Mouse (Mus musculus): ENCODE measurements around the gene Arf5. TPM values are rescaled to one million over a fixed set of nuclear protein-coding genes. Genes with fewer than 3 reads are reported as not detected.

The Arf5 gene
- polyA plus RNA-seq (2012; fragmentation: generic; extraction: Trizol) = 100 to 1,000 TPM; 151 to 270 TPM

GRCm38 (mm10) chr6:28423313-28423712 is at the start of gene Arf5:
TSS of gene Arf5 (plus strand) at chr6:28423560.

GRCm38 (mm10) chr6:28397681-28398203 is 25.6 kb upstream of the Arf5 start, which contains the start of gene Zfp800:
TSS of gene Zfp800 (minus strand) at chr6:28398005.

GRCm38 (mm10) chr6:28427096-28427839 is 3.9 kb downstream of the Arf5 start, which contains the start of gene Fscn3:
TSS of gene Fscn3 (plus strand) at chr6:28427789.

GRCm38 (mm10) chr6:28428290-28428689 is 4.9 kb downstream of the Arf5 start, which contains the start of gene Gcc1:
TSS of gene Gcc1 (minus strand) at chr6:28428390.

GRCm38 (mm10) chr6:28449253-28449652 is 25.9 kb downstream of the Arf5 start, which contains the start of gene Pax4:
TSS of gene Pax4 (minus strand) at chr6:28449353.

GRCm38 (mm10) chr6:28474839-28475238 is 51.5 kb downstream of the Arf5 start, which contains the start of gene Snd1:
TSS of gene Snd1 (plus strand) at chr6:28475139.

Other genes starting within 250 kb of the Arf5 start
- gene Zfp800, start 25.6 kb upstream of the Arf5 start, polyA plus RNA-seq (2012; fragmentation: generic; extraction: Trizol) = under 1 TPM; 0.11 to 0.57 TPM
- gene Fscn3, start 4.2 kb downstream of the Arf5 start, polyA plus RNA-seq (2012; fragmentation: generic; extraction: Trizol) = under 1 TPM in 1 of 2 experiments, not detected in 1; 0.05 TPM
- 1 to 10 TPM in 1 of 2 experiments, under 1 TPM in 1; 0.66 to 7.1 TPM for gene Gcc1, start 4.8 kb downstream of the Arf5 start, polyA plus RNA-seq (2012; fragmentation: generic; extraction: Trizol)
- not detected for gene Pax4, start 25.8 kb downstream of the Arf5 start, polyA plus RNA-seq (2012; fragmentation: generic; extraction: Trizol)
- gene Snd1, start 51.6 kb downstream of the Arf5 start, polyA plus RNA-seq (2012; fragmentation: generic; extraction: Trizol) = 10 to 100 TPM; 85.6 to 97.7 TPM

Data from C3H10T1/2 (cell line).